ENCODE assay signal across 8 mouse cellular contexts in genomic region chr2:60171786-60172530, GRCm38 (mm10). TPM values are rescaled to one million over a fixed set of nuclear protein-coding genes. Genes with fewer than 3 reads are reported as not detected.
A peak's percentile ranks its signal among the peaks of the same experiment; 100 is the strongest.
DNase-seq lines count a peak whose midpoint lies in the region; ATAC-seq and TF ChIP-seq lines count a peak whose summit lies in the region.
"Had no signal": no experiment of that assay in that cellular context is flagged by ENCODE, and none has a peak within 500 bp of the region (broad histone marks: within the 10 kb centered on the region; RNA-seq: fewer than 3 reads in every experiment).

No protein-coding gene starts in this region.

- 67% methylated on average over 7 of the region's 7 CpGs for WGBS in midbrain, postnatal 0 days
- WGBS in midbrain, embryonic 16.5 days = 63% methylated on average over 7 of the region's 7 CpGs
- WGBS in bone marrow, adult 2 months = 32% methylated on average over 7 of the region's 7 CpGs
- WGBS in small intestine, adult 2 months = 47% methylated on average over 7 of the region's 7 CpGs
- WGBS in hindbrain, embryonic 12.5 days = 76% methylated on average over 7 of the region's 7 CpGs

- no peaks in the 10 kb centered on the region for H3K27me3 ChIP-seq in midbrain, postnatal 0 days (ENCODE audit: insufficient read depth, low read length)
- no peaks in the 10 kb centered on the region for H3K27me3 ChIP-seq in midbrain, embryonic 16.5 days (ENCODE audit: control insufficient read depth, insufficient read depth, low read depth, low read length)
- no peaks in the 10 kb centered on the region for H3K27me3 ChIP-seq in small intestine, adult 2 months (ENCODE audit: control insufficient read depth, insufficient read depth, low read length)
- no peaks in the 10 kb centered on the region for H3K27me3 ChIP-seq in hindbrain, embryonic 12.5 days
- H3K27me3 ChIP-seq: limb, embryonic 13.5 days had no signal

- peak; percentile 24 for DNase-seq in midbrain, postnatal 0 days (ENCODE audit: low spot score)
- DNase-seq in layer of hippocampus, postnatal 10 days (ENCODE audit: low spot score in 2 of 2) = peak; percentile 10 to 28

- H3K4me2 ChIP-seq in midbrain, postnatal 0 days (ENCODE audit: low read depth, low read length, poor library complexity, severe bottlenecking) = no peak overlapping the region
- no peak overlapping the region for H3K4me2 ChIP-seq in midbrain, embryonic 16.5 days (ENCODE audit: low read length)
- H3K4me2 ChIP-seq in hindbrain, embryonic 12.5 days (replicated peaks) = no peak overlapping the region
- H3K4me2 ChIP-seq: limb, embryonic 13.5 days had no signal

- TF ChIP-seq CTCF in midbrain, postnatal 0 days (IDR thresholded peaks at IDR 0.05) = no peak
- no peak for TF ChIP-seq CTCF in bone marrow, adult 2 months (IDR thresholded peaks at IDR 0.05; ENCODE audit: control insufficient read depth, insufficient read depth, low read length)
- no peak for TF ChIP-seq CTCF in small intestine, adult 2 months (IDR thresholded peaks at IDR 0.05; ENCODE audit: extremely low read depth, insufficient read length, insufficient replicate concordance, low read depth, low read length)

- no peaks in the 10 kb centered on the region for H3K4me1 ChIP-seq in midbrain, postnatal 0 days (ENCODE audit: insufficient read depth, low read length)
- H3K4me1 ChIP-seq in midbrain, embryonic 16.5 days (ENCODE audit: control insufficient read depth, insufficient read depth, low read length) = no peaks in the 10 kb centered on the region
- peaks cover 4% of the 10 kb centered on the region; the same call in 1 of the 2 replicates for H3K4me1 ChIP-seq in bone marrow, adult 2 months (ENCODE audit: control insufficient read depth, insufficient read depth, low read length)
- H3K4me1 ChIP-seq in small intestine, adult 2 months (ENCODE audit: control insufficient read depth, insufficient read depth, insufficient read length, low read length) = no peaks in the 10 kb centered on the region; the same call in 1 of the 2 replicates
- H3K4me1 ChIP-seq in hindbrain, embryonic 12.5 days = no peaks in the 10 kb centered on the region

- no peak overlapping the region for H3K4me3 ChIP-seq in midbrain, postnatal 0 days (ENCODE audit: low read depth, low read length)
- no peak overlapping the region for H3K4me3 ChIP-seq in midbrain, embryonic 16.5 days (ENCODE audit: low read depth, low read length)
- H3K4me3 ChIP-seq in bone marrow, adult 2 months (replicated peaks; ENCODE audit: control insufficient read depth, low read depth, low read length) = no peak overlapping the region
- no peak overlapping the region for H3K4me3 ChIP-seq in small intestine, adult 2 months (ENCODE audit: low read depth, low read length)
- H3K4me3 ChIP-seq in hindbrain, embryonic 12.5 days = no peak overlapping the region
- H3K4me3 ChIP-seq: limb, embryonic 13.5 days had no signal

- no peak overlapping the region for H3K9ac ChIP-seq in midbrain, postnatal 0 days (replicated peaks; ENCODE audit: low read length, poor library complexity, severe bottlenecking)
- no peak overlapping the region for H3K9ac ChIP-seq in midbrain, embryonic 16.5 days (ENCODE audit: low read depth, low read length)
- no peak overlapping the region for H3K9ac ChIP-seq in hindbrain, embryonic 12.5 days
- H3K9ac ChIP-seq: limb, embryonic 13.5 days had no signal

- no peaks in the 10 kb centered on the region for H3K36me3 ChIP-seq in midbrain, postnatal 0 days (ENCODE audit: insufficient read depth, low read length)
- H3K36me3 ChIP-seq in midbrain, embryonic 16.5 days (ENCODE audit: control insufficient read depth, insufficient read depth, low read length) = no peaks in the 10 kb centered on the region
- H3K36me3 ChIP-seq in small intestine, adult 2 months (ENCODE audit: control insufficient read depth, insufficient read depth, low read length) = no peaks in the 10 kb centered on the region
- no peaks in the 10 kb centered on the region for H3K36me3 ChIP-seq in hindbrain, embryonic 12.5 days
- H3K36me3 ChIP-seq: limb, embryonic 13.5 days had no signal

- no peak overlapping the region for H3K27ac ChIP-seq in midbrain, postnatal 0 days (ENCODE audit: low read depth, low read length)
- H3K27ac ChIP-seq in midbrain, embryonic 16.5 days (ENCODE audit: low read length) = no peak overlapping the region
- H3K27ac ChIP-seq in bone marrow, adult 2 months (ENCODE audit: control insufficient read depth, insufficient read depth, low read depth, low read length, poor library complexity) = peak overlapping the region; percentile 87
- H3K27ac ChIP-seq in small intestine, adult 2 months (ENCODE audit: insufficient read depth, low read depth, low read length) = peak overlapping the region; percentile 40; the same call in 1 of the 2 replicates
- no peak overlapping the region for H3K27ac ChIP-seq in hindbrain, embryonic 12.5 days
- H3K27ac ChIP-seq: limb, embryonic 13.5 days had no signal

- no peaks in the 10 kb centered on the region for H3K9me3 ChIP-seq in midbrain, postnatal 0 days (ENCODE audit: low read length)
- peaks cover 7% of the 10 kb centered on the region; the same call in 1 of the 2 replicates for H3K9me3 ChIP-seq in midbrain, embryonic 16.5 days (replicated peaks; ENCODE audit: control insufficient read depth, low read length, poor library complexity, severe bottlenecking)
- no peaks in the 10 kb centered on the region for H3K9me3 ChIP-seq in hindbrain, embryonic 12.5 days (replicated peaks)
- H3K9me3 ChIP-seq: limb, embryonic 13.5 days had no signal

- no peak for TF ChIP-seq POLR2A in bone marrow, adult 2 months (IDR thresholded peaks at IDR 0.05; ENCODE audit: borderline replicate concordance, control insufficient read depth, low read depth, low read length)
- TF ChIP-seq POLR2A in small intestine, adult 2 months (IDR thresholded peaks at IDR 0.05; ENCODE audit: low read depth, low read length) = no peak

- no peak for ATAC-seq in midbrain, postnatal 0 days (ENCODE audit: low FRiP score)
- ATAC-seq in midbrain, embryonic 16.5 days = no peak
- ATAC-seq in common myeloid progenitor, adult 5-6 weeks (replicated peaks; ENCODE audit: low read depth, poor library complexity, severe bottlenecking) = peak; percentile 20
- no peak for ATAC-seq in hindbrain, embryonic 12.5 days (ENCODE audit: low FRiP score)

RNA-seq across cellular contexts. Expression of gene Baz2b, which starts 37.7 kb away (rescaled TPM):
- total RNA-seq in midbrain, postnatal 0 days (2014; rRNA removed) = 89.3 and 99.9 TPM in 2 replicates
- 59.0 and 72.3 TPM in 2 replicates for polyA plus RNA-seq in midbrain, postnatal 0 days (2015; fragmentation: Nextera tagmentation; extraction: Ambion mirVana)
- polyA plus RNA-seq in midbrain, embryonic 16.5 days (2015; fragmentation: Nextera tagmentation; extraction: Ambion mirVana) = 75.3 and 86.4 TPM in 2 replicates
- 76.3 and 77.9 TPM in 2 replicates for polyA plus RNA-seq in bone marrow, adult 2 months (2011; ENCODE audit: insufficient read depth, insufficient read length, low replicate concordance, missing spikeins)
- total RNA-seq in common myeloid progenitor, adult 5-6 weeks (2017) = 124 and 143 TPM in 2 replicates
- 10 to 100 TPM; 56.8 to 57.6 TPM for total RNA-seq in layer of hippocampus, postnatal 10 days (2021)
- 4.0 and 9.9 TPM in 2 replicates for polyA plus RNA-seq in small intestine, adult 2 months (2012; rRNA removed)
- 92.4 and 98.0 TPM in 2 replicates for polyA plus RNA-seq in hindbrain, embryonic 12.5 days (2016; fragmentation: Nextera tagmentation; extraction: Ambion mirVana)

RNA-seq across cellular contexts. Expression of gene March7, which starts 37.7 kb away (rescaled TPM):
- total RNA-seq in midbrain, postnatal 0 days (2014; rRNA removed) = 67.1 and 103 TPM in 2 replicates
- 72.1 and 76.2 TPM in 2 replicates for polyA plus RNA-seq in midbrain, postnatal 0 days (2015; fragmentation: Nextera tagmentation; extraction: Ambion mirVana)
- 94.7 and 97.3 TPM in 2 replicates for polyA plus RNA-seq in midbrain, embryonic 16.5 days (2015; fragmentation: Nextera tagmentation; extraction: Ambion mirVana)
- polyA plus RNA-seq in bone marrow, adult 2 months (2011; ENCODE audit: insufficient read depth, insufficient read length, low replicate concordance, missing spikeins) = 11.7 and 28.5 TPM in 2 replicates
- 92.8 and 139 TPM in 2 replicates for total RNA-seq in common myeloid progenitor, adult 5-6 weeks (2017)
- 10 to 100 TPM; 64.7 to 67.3 TPM for total RNA-seq in layer of hippocampus, postnatal 10 days (2021)
- 2.1 and 4.4 TPM in 2 replicates for polyA plus RNA-seq in small intestine, adult 2 months (2012; rRNA removed)
- polyA plus RNA-seq in hindbrain, embryonic 12.5 days (2016; fragmentation: Nextera tagmentation; extraction: Ambion mirVana) = 97.4 and 109 TPM in 2 replicates

Comparison
In these comparisons a context has a peak if more than half of its experiments do, and no peak if none do; other contexts are left out.
1. H3K27ac ChIP-seq: peak in bone marrow, adult 2 months (single experiment) and small intestine, adult 2 months (single experiment); none in midbrain, postnatal 0 days (single experiment), midbrain, embryonic 16.5 days (single experiment) and hindbrain, embryonic 12.5 days (single experiment).